ENCODE assay signal across 8 mouse cellular contexts in genomic region chr17:78882401-78883112, GRCm38 (mm10). TPM values are rescaled to one million over a fixed set of nuclear protein-coding genes. Genes with fewer than 3 reads are reported as not detected.
A peak's percentile ranks its signal among the peaks of the same experiment; 100 is the strongest.
DNase-seq lines count a peak whose midpoint lies in the region; ATAC-seq and TF ChIP-seq lines count a peak whose summit lies in the region.

Eif2ak2 (minus strand) TSS chr17:78882573.

- TF ChIP-seq POLR2A in liver, adult 2 months (IDR thresholded peaks at IDR 0.05; ENCODE audit: extremely low read depth, insufficient read depth, low read length): peak; percentile 67; the same call in 1 of the 2 replicates
- peak; percentile 58 for TF ChIP-seq POLR2A in myocyte (IDR thresholded peaks at IDR 0.05; ENCODE audit: insufficient read length, low read depth)

- H3K4me3 ChIP-seq in brown adipose tissue, adult 24 weeks (ENCODE audit: insufficient read depth, low read depth, low read length): peak within 1 kb of the TSS; percentile 92
- H3K4me3 ChIP-seq in heart, embryonic 12.5 days: peak within 1 kb of the TSS; percentile 69
- H3K4me3 ChIP-seq in kidney, embryonic 16.5 days (ENCODE audit: low read length): peak within 1 kb of the TSS; percentile 66
- peak within 1 kb of the TSS; percentile 81 for H3K4me3 ChIP-seq in liver, adult 2 months (ENCODE audit: insufficient read depth, low read depth, low read length)
- peak within 1 kb of the TSS; percentile 65 for H3K4me3 ChIP-seq in myocyte
- peak within 1 kb of the TSS; percentile 69 for H3K4me3 ChIP-seq in stomach, embryonic 14.5 days (ENCODE audit: low read depth, low read length)

- no peaks in the 10 kb centered on the region for H3K27me3 ChIP-seq in heart, embryonic 12.5 days (replicated peaks)
- no peaks in the 10 kb centered on the region for H3K27me3 ChIP-seq in kidney, embryonic 16.5 days (ENCODE audit: insufficient read depth, low read length)
- H3K27me3 ChIP-seq in liver, adult 2 months (ENCODE audit: control insufficient read depth, insufficient read depth, low read length): no peaks in the 10 kb centered on the region
- H3K27me3 ChIP-seq in myocyte (ENCODE audit: control insufficient read depth, insufficient read depth, insufficient read length): no peaks in the 10 kb centered on the region
- H3K27me3 ChIP-seq in stomach, embryonic 14.5 days (ENCODE audit: control insufficient read depth, insufficient read depth, low read length): no peaks in the 10 kb centered on the region

- H3K9me3 ChIP-seq in heart, embryonic 12.5 days (replicated peaks): no peaks in the 10 kb centered on the region
- H3K9me3 ChIP-seq in kidney, embryonic 16.5 days (ENCODE audit: low read length): peaks cover 3% of the 10 kb centered on the region; the same call in 1 of the 2 replicates
- no peaks in the 10 kb centered on the region for H3K9me3 ChIP-seq in stomach, embryonic 14.5 days (ENCODE audit: control insufficient read depth, low read depth, low read length)

- H3K27ac ChIP-seq in brown adipose tissue, adult 24 weeks (replicated peaks; ENCODE audit: low read depth, low read length): peak within 1 kb of the TSS; percentile 75
- H3K27ac ChIP-seq in heart, embryonic 12.5 days (ENCODE audit: poor library complexity, severe bottlenecking): peak within 1 kb of the TSS; percentile 85
- H3K27ac ChIP-seq in kidney, embryonic 16.5 days (ENCODE audit: low read length): peak within 1 kb of the TSS; percentile 81
- peak within 1 kb of the TSS; percentile 71 for H3K27ac ChIP-seq in liver, adult 2 months (replicated peaks; ENCODE audit: insufficient read depth, low read depth, low read length)
- H3K27ac ChIP-seq in stomach, embryonic 14.5 days (ENCODE audit: low read length): peak within 1 kb of the TSS; percentile 48; the same call in 1 of the 2 replicates

- ATAC-seq in erythroid progenitor cell, adult 5-6 weeks (replicated peaks; ENCODE audit: low FRiP score, poor library complexity, severe bottlenecking): peak; percentile 98
- ATAC-seq in heart, embryonic 12.5 days (ENCODE audit: insufficient number of reproducible peaks, low FRiP score): peak; percentile 96
- ATAC-seq in kidney, embryonic 16.5 days (ENCODE audit: low FRiP score, low TSS enrichment): peak; percentile 99
- peak; percentile 98 for ATAC-seq in stomach, embryonic 14.5 days (ENCODE audit: insufficient number of reproducible peaks, insufficient read depth, low FRiP score, low read depth)

- TF ChIP-seq CTCF in liver, adult 2 months (IDR thresholded peaks at IDR 0.05; ENCODE audit: low read depth, low read length): no peak

- no peaks in the 10 kb centered on the region; the same call in 1 of the 2 replicates for H3K4me1 ChIP-seq in brown adipose tissue, adult 24 weeks (ENCODE audit: control insufficient read depth, insufficient read depth, insufficient read length, low read length)
- H3K4me1 ChIP-seq in heart, embryonic 12.5 days (replicated peaks): peaks cover 14% of the 10 kb centered on the region
- H3K4me1 ChIP-seq in kidney, embryonic 16.5 days (ENCODE audit: insufficient read depth, low read length): peaks cover 10% of the 10 kb centered on the region; the same call in 1 of the 2 replicates
- H3K4me1 ChIP-seq in liver, adult 2 months (ENCODE audit: control insufficient read depth, insufficient read depth, low read length): peaks cover 7% of the 10 kb centered on the region
- H3K4me1 ChIP-seq in stomach, embryonic 14.5 days (ENCODE audit: control insufficient read depth, insufficient read depth, low read length): peaks cover 8% of the 10 kb centered on the region; the same call in 1 of the 2 replicates

- 1% methylated on average over 28 of the region's 28 CpGs for WGBS in heart, embryonic 12.5 days
- WGBS in kidney, embryonic 16.5 days: under 1% methylated on average over 27 of the region's 28 CpGs
- under 1% methylated on average over 28 of the region's 28 CpGs for WGBS in liver, adult 2 months
- under 1% methylated on average over 28 of the region's 28 CpGs for WGBS in stomach, embryonic 14.5 days

- peak within 1 kb of the TSS; percentile 79 for H3K4me2 ChIP-seq in heart, embryonic 12.5 days
- peak within 1 kb of the TSS; percentile 54 for H3K4me2 ChIP-seq in kidney, embryonic 16.5 days (replicated peaks; ENCODE audit: low read depth, low read length)
- peak within 1 kb of the TSS; percentile 79 for H3K4me2 ChIP-seq in myocyte (ENCODE audit: low read depth)
- H3K4me2 ChIP-seq in stomach, embryonic 14.5 days (replicated peaks; ENCODE audit: low read depth, low read length): peak within 1 kb of the TSS; percentile 61

- H3ac ChIP-seq in myocyte (ENCODE audit: control insufficient read depth, insufficient read length): no peak within 1 kb of the TSS

- DNase-seq in CD4-positive, CD25-positive, alpha-beta regulatory T cell, adult 2 months (ENCODE audit: low read depth, low spot score): peak; percentile 69
- DNase-seq in liver, adult 2 months (ENCODE audit: extremely low read depth, low read depth, low spot score): peak; percentile 78

- H3K9ac ChIP-seq in heart, embryonic 12.5 days: peak within 1 kb of the TSS; percentile 82
- H3K9ac ChIP-seq in kidney, embryonic 16.5 days (replicated peaks; ENCODE audit: low read length): peak within 1 kb of the TSS; percentile 75
- H3K9ac ChIP-seq in liver, adult 2 months (ENCODE audit: low read depth, low read length): peak within 1 kb of the TSS; percentile 75
- peak within 1 kb of the TSS; percentile 61 for H3K9ac ChIP-seq in stomach, embryonic 14.5 days (replicated peaks; ENCODE audit: low read depth, low read length)

- peaks cover 8% of the 10 kb centered on the region; the same call in 1 of the 2 replicates for H3K79me2 ChIP-seq in liver, adult 2 months (ENCODE audit: control insufficient read depth, insufficient read depth, low read length)
- no peaks in the 10 kb centered on the region for H3K79me2 ChIP-seq in myocyte (ENCODE audit: control insufficient read depth, insufficient read depth)

- peaks cover 13% of the 10 kb centered on the region for H3K36me3 ChIP-seq in heart, embryonic 12.5 days
- peaks cover 8% of the 10 kb centered on the region for H3K36me3 ChIP-seq in kidney, embryonic 16.5 days (ENCODE audit: insufficient read depth, low read length)
- peaks cover 7% of the 10 kb centered on the region for H3K36me3 ChIP-seq in liver, adult 2 months (ENCODE audit: control insufficient read depth, insufficient read depth, low read length)
- no peaks in the 10 kb centered on the region for H3K36me3 ChIP-seq in myocyte (ENCODE audit: control insufficient read depth, insufficient read depth)
- H3K36me3 ChIP-seq in stomach, embryonic 14.5 days (ENCODE audit: control insufficient read depth, insufficient read depth, low read length): peaks cover 6% of the 10 kb centered on the region; the same call in 1 of the 2 replicates

TF ChIP-seq in myocyte, 11 proteins besides CTCF, POLR2A, EP300 and RAD21:
- TF ChIP-seq MYOD1 (IDR thresholded peaks at IDR 0.05; ENCODE audit: control insufficient read depth in 1 of 3, insufficient read length in 2 of 3, low read depth in 2 of 3): no peak
- peak in 1 of 3 experiments; percentile 3 for TF ChIP-seq MYOG (IDR thresholded peaks at IDR 0.05; ENCODE audit: control insufficient read depth in 1 of 3, insufficient read depth in 1 of 3, insufficient read length in 2 of 3, low read depth in 2 of 3)
- TF ChIP-seq POLR2AphosphoS2 (IDR thresholded peaks at IDR 0.05; ENCODE audit: insufficient read length, low read depth): no peak
- TF ChIP-seq TCF3 (IDR thresholded peaks at IDR 0.05; ENCODE audit: insufficient read length, low read depth): no peak
- TF ChIP-seq REST (IDR thresholded peaks at IDR 0.05; ENCODE audit: insufficient read depth, insufficient read length): no peak
- TF ChIP-seq CEBPB (IDR thresholded peaks at IDR 0.05; ENCODE audit: insufficient read depth, poor library complexity, severe bottlenecking): no peak
TF ChIP-seq in myocyte: peak in this region for 1.

RNA-seq across cellular contexts. Expression of gene Eif2ak2, which starts in this region (rescaled TPM):
- polyA plus RNA-seq in brown adipose tissue, adult 24 weeks (2012; ENCODE audit: insufficient read depth, insufficient read length, missing spikeins): 10.0 and 12.0 TPM in 2 replicates
- total RNA-seq in erythroid progenitor cell, adult 5-6 weeks (2015; ENCODE audit: low replicate concordance): 40.7 and 42.2 TPM in 2 replicates
- total RNA-seq in erythroid progenitor cell, adult 5-6 weeks (2017; ENCODE audit: low replicate concordance): 56.8 and 76.1 TPM in 2 replicates
- polyA plus RNA-seq in heart, embryonic 12.5 days (2016; fragmentation: Nextera tagmentation; extraction: Ambion mirVana): 11.1 and 11.7 TPM in 2 replicates
- polyA plus RNA-seq in kidney, embryonic 16.5 days (2015; fragmentation: Nextera tagmentation; extraction: Ambion mirVana): 8.8 and 9.6 TPM in 2 replicates
- 11.1 and 15.3 TPM in 2 replicates for total RNA-seq in liver, adult 2 months (2014; rRNA removed)
- polyA plus RNA-seq in liver, adult 2 months (2012; rRNA removed): 2.3 and 2.5 TPM in 2 replicates
- polyA plus RNA-seq in myocyte (2012; fragmentation: generic; extraction: Trizol): 1.9 TPM
- polyA plus RNA-seq in stomach, embryonic 14.5 days (2014; fragmentation: Nextera tagmentation; extraction: Ambion mirVana): 12.8 and 18.9 TPM in 2 replicates

Comparison
In these comparisons a context has a peak if more than half of its experiments do, and no peak if none do; other contexts are left out.
1. Peak in every context shown above with its lines: DNase-seq, ATAC-seq, H3K4me3 ChIP-seq and H3K27ac ChIP-seq.